Mouse (Mus musculus) hematopoietic stem cell, adult 5-6 weeks (primary cell): Measurements from ENCODE around the gene Flot1. TPM values are rescaled to one million over a fixed set of nuclear protein-coding genes. Genes with fewer than 3 reads are reported as not detected.

Experiments
- ATAC-seq, 2 experiments: fragments of 125-278 bp in 1 of 2; replicated peaks in 1 of 2; 2 replicates each; pipeline ENCODE4 v1.8.0; 2016 to 2017; ENCODE audit warnings: inconsistent platforms in 2 of 2, mild to moderate bottlenecking in 2 of 2, moderate number of reproducible peaks in 2 of 2, low read depth in 1 of 2, moderate TSS enrichment in 1 of 2; ENCODE audit not compliant: low FRiP score in 2 of 2, poor library complexity in 2 of 2, severe bottlenecking in 2 of 2, insufficient read depth in 1 of 2, low TSS enrichment in 1 of 2
- total RNA-seq: library from RNA; stranded (forward); fragments of 172-1452, 232-1000 nt; gene quantifications from 2 replicates; pipeline ENCODE4 v1.2.3, GENCODE M21; 2017

Flot1 gene
- total RNA-seq, 1 experiment from 2014 or later = 140 TPM

DNA sequence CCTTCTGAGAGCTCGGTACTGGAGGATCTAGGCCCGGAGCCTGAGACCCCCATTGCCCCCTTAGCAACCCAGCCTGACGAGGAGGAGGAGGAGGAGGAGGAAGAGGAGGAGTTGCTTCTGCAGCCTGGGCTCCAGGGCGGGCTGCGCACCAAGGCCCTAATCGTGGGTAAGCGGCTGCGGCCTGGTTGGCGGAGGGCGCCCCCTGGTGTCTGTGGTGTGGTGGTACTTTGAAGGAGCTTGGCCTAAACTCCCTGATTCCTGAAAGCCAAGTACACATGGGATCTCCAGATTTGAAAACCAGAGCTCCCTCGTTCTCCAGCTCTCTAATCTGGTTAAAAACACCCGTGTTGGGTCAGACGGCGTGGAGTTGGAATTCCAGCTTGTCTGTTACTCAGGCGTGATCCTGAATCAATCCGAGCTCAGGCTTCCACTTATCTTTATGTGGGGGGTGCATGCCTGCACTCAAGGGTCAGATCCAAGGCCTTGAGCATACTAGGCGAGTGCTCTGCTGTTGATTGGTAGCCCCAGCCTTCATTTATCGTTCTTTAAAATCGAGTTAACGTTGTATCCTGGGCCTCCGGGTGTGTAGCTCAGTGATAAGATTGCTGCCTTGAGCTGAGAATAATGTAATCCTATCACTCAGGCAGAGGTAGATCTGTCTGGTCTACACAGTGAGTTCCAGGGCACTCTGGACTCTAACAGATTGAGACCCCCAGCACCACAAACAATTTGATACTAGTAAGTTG, 50.9 kb downstream of the Flot1 start:
- 0 out of 4 replicates have a peak, but pooled peaks of 1 of the 2 experiments have one; percentile 33 for ATAC-seq

GRCm38 (mm10) chr17:35874721-35875120, 51.7 kb downstream of the Flot1 start:
- no peak for ATAC-seq

GRCm38 (mm10) chr17:35879245-35880057, 56.4 kb downstream of the Flot1 start, which contains the start of gene Dhx16:
TSS of gene Dhx16 (plus strand) at chr17:35879819.
- peak; percentile 91 to 94 for ATAC-seq

Other genes with a start within 250 kb of the Flot1 start
- not detected in 2 replicates for gene Sfta2, start 221.7 kb upstream of the Flot1 start, total RNA-seq
- not detected in 2 replicates for gene Gm9573, start 196.6 kb upstream of the Flot1 start, total RNA-seq
- gene Mucl3, start 179.5 kb upstream of the Flot1 start, total RNA-seq = not detected in 2 replicates
- gene Vars2, start 155.6 kb upstream of the Flot1 start, total RNA-seq = 11.3 and 12.6 TPM in 2 replicates
- 14.1 and 17.3 TPM in 2 replicates for gene Gtf2h4, start 149.5 kb upstream of the Flot1 start, total RNA-seq
- gene Ddr1, start 118.6 kb upstream of the Flot1 start, total RNA-seq = 0.75 TPM in 1 of 2 replicates, not detected in the other
- gene Ier3, start 1.5 kb upstream of the Flot1 start, total RNA-seq = 128 and 182 TPM in 2 replicates
- gene Tubb5, start 15.1 kb downstream of the Flot1 start, total RNA-seq = 873 and 988 TPM in 2 replicates
- gene Mdc1, start 18.3 kb downstream of the Flot1 start, total RNA-seq = 26.0 and 40.0 TPM in 2 replicates
- 53.1 and 73.0 TPM in 2 replicates for gene Nrm, start 38.1 kb downstream of the Flot1 start, total RNA-seq
- 35.9 and 44.0 TPM in 2 replicates for gene Ppp1r18, start 42.4 kb downstream of the Flot1 start, total RNA-seq
- 39.1 and 57.0 TPM in 2 replicates for gene Dhx16, start 56.6 kb downstream of the Flot1 start, total RNA-seq
- gene 2310061I04Rik, start 74.2 kb downstream of the Flot1 start, total RNA-seq = 4.9 and 17.4 TPM in 2 replicates
- 13.0 and 18.1 TPM in 2 replicates for gene Atat1, start 86.8 kb downstream of the Flot1 start, total RNA-seq
- 47.0 and 51.8 TPM in 2 replicates for gene Mrps18b, start 93.2 kb downstream of the Flot1 start, total RNA-seq
- 175 and 218 TPM in 2 replicates for gene Ppp1r10, start 93.2 kb downstream of the Flot1 start, total RNA-seq
- gene Abcf1, start 146.5 kb downstream of the Flot1 start, total RNA-seq = 139 and 356 TPM in 2 replicates
- gene Gnl1, start 156.6 kb downstream of the Flot1 start, total RNA-seq = 18.3 and 22.1 TPM in 2 replicates
- gene Prr3, start 157.0 kb downstream of the Flot1 start, total RNA-seq = 15.4 and 27.2 TPM in 2 replicates
- gene H2-T24, start 197.3 kb downstream of the Flot1 start, total RNA-seq = 16.8 and 23.6 TPM in 2 replicates
- gene H2-T23, start 209.6 kb downstream of the Flot1 start, total RNA-seq = 197 and 236 TPM in 2 replicates
- 66.7 and 102 TPM in 2 replicates for gene H2-T22, start 219.5 kb downstream of the Flot1 start, total RNA-seq
- gene Gm6034, start 219.7 kb downstream of the Flot1 start, total RNA-seq = not detected in 2 replicates
- gene Gm11127, start 235.1 kb downstream of the Flot1 start, total RNA-seq = not detected in 2 replicates